Mouse (Mus musculus) heart, postnatal 0 days (tissue): ENCODE measurements at regions not wholly inside any gene's neighbourhood (a gene's known extent, or its start where the extent isn't known, plus 50 kb on each side); places are given as distances from the start of the nearest gene placed in this dataset.

Source experiments
- ATAC-seq: fragments of 200-750 bp; cut with Nextera tagmentation; 2 replicates; pipeline ENCODE4 v1.8.0; 2017; ENCODE audit warnings: low read depth, moderate number of reproducible peaks, moderate library complexity; ENCODE audit not compliant: insufficient read depth
- DNase-seq: peaks from one replicate; pipeline ENCODE4 v3.0.0-alpha.2; 2016; ENCODE audit warnings: low spot score
- H3K27ac ChIP-seq: fragments of 300-500 bp; sonication (generic); 2 replicates; pipeline ENCODE4 v1.5.1; 2014; ENCODE audit warnings: low read depth, mild to moderate bottlenecking
- H3K27me3 ChIP-seq: fragments of 300-500 bp; sonication (generic); 2 replicates; pipeline ENCODE4 v1.6.1; 2014; ENCODE audit warnings: low read length, mixed read lengths; ENCODE audit not compliant: control insufficient read depth, insufficient read depth
- H3K36me3 ChIP-seq: fragments of 300-500 bp; sonication (generic); replicated peaks from 2 replicates; pipeline ENCODE4 v1.6.1; 2014; ENCODE audit warnings: low read length, mixed read lengths; ENCODE audit not compliant: control insufficient read depth, insufficient read depth
- H3K4me1 ChIP-seq: fragments of 300-500 bp; sonication (generic); 2 replicates; pipeline ENCODE4 v1.6.1; 2014; ENCODE audit warnings: antibody characterized with exemption; ENCODE audit not compliant: control insufficient read depth, insufficient read depth
- H3K4me2 ChIP-seq: fragments of 300-500 bp; sonication (generic); 2 replicates; pipeline ENCODE4 v1.6.1; 2014; ENCODE audit warnings: low read depth, mild to moderate bottlenecking, low read length, moderate library complexity
- H3K4me3 ChIP-seq: fragments of 300-500 bp; sonication (generic); 2 replicates; pipeline ENCODE4 v1.5.1; 2014; ENCODE audit warnings: low read depth, low read length
- H3K9ac ChIP-seq: fragments of 300-500 bp; sonication (generic); replicated peaks from 2 replicates; pipeline ENCODE4 v1.6.1; 2014; ENCODE audit warnings: low read depth, low read length, mixed read lengths
- H3K9me3 ChIP-seq: fragments of 300-500 bp; sonication (generic); replicated peaks from 2 replicates; pipeline ENCODE4 v1.6.1; 2016; ENCODE audit warnings: low read length; ENCODE audit not compliant: control insufficient read depth
- CTCF ChIP-seq: IDR thresholded peaks from 2 replicates; pipeline ENCODE4 v1.5.1; 2016; ENCODE audit warnings: antibody characterized with exemption, control low read depth, low read depth
- EP300 ChIP-seq: IDR thresholded peaks from 2 replicates; pipeline ENCODE4 v1.6.1; 2016; ENCODE audit warnings: antibody characterized with exemption, low read depth
- WGBS: fragments of 180-500 bp; shearing (Covaris S2); extraction: QIAGEN DNeasy Blood & Tissue Kit; methylation state at CpG from one replicate; pipeline ENCODE4 v1.1.7; 2014; 5-methylcytosine and 5-hydroxymethylcytosine counted together

- TF ChIP-seq CTCF: no peak
- no peak for TF ChIP-seq EP300
- Histone ChIP-seq H3K36me3 (no peaks in the 10 kb centered on the region), H3K4me2 (no peak overlapping the region), H3K4me3 (no peak overlapping the region), H3K9me3 (no peaks in the 10 kb centered on the region), H3K27me3 (no peaks in the 10 kb centered on the region), H3K4me1 (no peaks in the 10 kb centered on the region), H3K9ac (no peak overlapping the region), H3K27ac (no peak overlapping the region)
- DNase-seq (no peak), ATAC-seq (no peak)
- 76% methylated on average over 15 of the region's 15 CpGs for WGBS
These were observed 241.4 kb downstream of the Efnb2 start for GRCm38 (mm10) chr8:8419360-8420330.

GRCm38 (mm10) chr8:8418929-8419328, 242.1 kb downstream of the Efnb2 start:
- no peaks in the 10 kb centered on the region for H3K36me3 ChIP-seq
- H3K9ac ChIP-seq: no peak overlapping the region
- H3K4me1 ChIP-seq: no peaks in the 10 kb centered on the region
- WGBS: 92% methylated on average over 6 of the region's 6 CpGs
- no peak for TF ChIP-seq CTCF
- TF ChIP-seq EP300: no peak
- no peaks in the 10 kb centered on the region for H3K27me3 ChIP-seq
- H3K4me3 ChIP-seq: no peak overlapping the region
- no peak overlapping the region for H3K27ac ChIP-seq
- no peak overlapping the region for H3K4me2 ChIP-seq
- DNase-seq (no peak), ATAC-seq (no peak)
- H3K9me3 ChIP-seq: no peaks in the 10 kb centered on the region

GRCm38 (mm10) chr8:8418525-8418924, 242.5 kb downstream of the Efnb2 start:
- 82% methylated on average over 2 of the region's 2 CpGs for WGBS
- H3K4me1 ChIP-seq: no peaks in the 10 kb centered on the region
- H3K36me3 ChIP-seq: no peaks in the 10 kb centered on the region
- H3K4me2 ChIP-seq: no peak overlapping the region
- TF ChIP-seq EP300: no peak
- TF ChIP-seq CTCF: no peak
- no peak overlapping the region for H3K27ac ChIP-seq
- no peak overlapping the region for H3K9ac ChIP-seq
- no peaks in the 10 kb centered on the region for H3K9me3 ChIP-seq
- ATAC-seq (no peak), DNase-seq (no peak)
- H3K27me3 ChIP-seq: no peaks in the 10 kb centered on the region
- H3K4me3 ChIP-seq: no peak overlapping the region

GRCm38 (mm10) chr8:8416092-8416701, 244.8 kb downstream of the Efnb2 start:
- Histone ChIP-seq H3K4me3 (no peak overlapping the region), H3K9ac (no peak overlapping the region), H3K27me3 (no peaks in the 10 kb centered on the region), H3K36me3 (no peaks in the 10 kb centered on the region), H3K9me3 (no peaks in the 10 kb centered on the region), H3K27ac (no peak overlapping the region), H3K4me2 (no peak overlapping the region), H3K4me1 (no peaks in the 10 kb centered on the region)
- TF ChIP-seq CTCF (no peak), EP300 (no peak)
- ATAC-seq: no peak
- WGBS: 48% methylated on average over 10 of the region's 10 CpGs
- no peak for DNase-seq

- Histone ChIP-seq H3K4me3 (no peak overlapping the region), H3K9ac (no peak overlapping the region), H3K9me3 (peaks cover 9% of the 10 kb centered on the region), H3K4me2 (no peak overlapping the region), H3K36me3 (no peaks in the 10 kb centered on the region), H3K27ac (0 out of 2 replicates have a peak overlapping the region, but pooled peaks have one; percentile 22), H3K27me3 (no peaks in the 10 kb centered on the region), H3K4me1 (no peaks in the 10 kb centered on the region)
- ATAC-seq (no peak), DNase-seq (no peak)
- 55% methylated on average over 3 of the region's 3 CpGs for WGBS
- no peak for TF ChIP-seq EP300
- TF ChIP-seq CTCF: no peak
These were observed 253.7 kb downstream of the Efnb2 start for GRCm38 (mm10) chr8:8407357-8407756.
